Mouse (Mus musculus): ENCODE data around the gene Cd59b.
"Not testable (repeated sequence)": the region's sequence is repeated elsewhere in the genome, so short reads cannot be mapped to it uniquely, and the experiment has no call there.

The Cd59b gene

GRCm38 (mm10) chr2:104065526-104065925, 4.1 kb upstream of the Cd59b start, which contains the start of gene Gm10912:
Gene Gm10912, plus strand, starts transcription at chr2:104065826.
- DNase-seq (ENCODE audit: extremely low spot score), result not testable (repeated sequence)

DNA sequence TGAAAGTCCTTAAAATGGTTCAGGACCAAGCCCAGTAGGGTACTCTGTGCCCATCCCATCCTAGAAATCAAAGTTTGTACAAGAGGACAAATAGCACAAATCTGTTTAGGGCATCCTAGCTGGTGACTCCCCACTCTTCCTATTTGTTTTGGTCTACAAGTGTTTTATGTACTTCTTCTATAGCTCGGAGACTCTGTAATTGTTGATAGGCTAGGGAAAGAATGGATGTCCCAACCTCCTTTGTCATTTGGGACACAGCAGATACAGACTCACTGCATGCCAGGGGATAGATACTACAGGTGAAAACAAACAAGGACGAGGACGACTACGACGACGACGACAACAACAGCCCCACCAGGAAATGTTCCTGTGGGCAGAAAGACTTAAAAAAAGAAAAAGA, 1.2 kb upstream of the Cd59b start, which contains the start of gene Gm10799:
Gene Gm10799, minus strand, starts transcription at position 101 of the 400 bp plus-strand sequence.
- DNase-seq (ENCODE audit: extremely low spot score), result not testable (repeated sequence)

- not testable (repeated sequence) for DNase-seq (ENCODE audit: extremely low spot score)
These were observed 8.6 kb downstream of the Cd59b start for GRCm38 (mm10) chr2:104078285-104078684.

GRCm38 (mm10) chr2:104081436-104082050, 11.9 kb downstream of the Cd59b start:
- DNase-seq (ENCODE audit: extremely low spot score), result not testable (repeated sequence)

DNA sequence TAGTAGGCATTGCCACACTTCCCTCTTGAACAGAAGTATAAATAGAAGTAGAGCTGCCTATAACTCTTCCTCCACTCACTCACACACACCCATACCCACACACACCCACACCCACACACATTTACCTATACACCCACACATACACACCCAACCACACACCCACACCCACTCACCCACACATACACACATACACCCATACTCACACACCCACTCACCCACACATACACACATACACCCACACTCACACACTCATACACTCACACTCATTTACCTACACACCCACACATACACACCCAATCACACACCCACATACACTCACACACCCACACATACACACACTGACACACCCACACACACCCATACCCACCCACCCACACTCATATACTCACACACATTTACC, 12.8 kb downstream of the Cd59b start:
- no peak for DNase-seq (ENCODE audit: extremely low spot score)

- DNase-seq (ENCODE audit: extremely low spot score), result not testable (repeated sequence)
These were observed 14.4 kb downstream of the Cd59b start for GRCm38 (mm10) chr2:104084027-104084426.

GRCm38 (mm10) chr2:104087562-104087961, 17.9 kb downstream of the Cd59b start:
- DNase-seq (ENCODE audit: extremely low spot score), result not testable (repeated sequence)

DNA sequence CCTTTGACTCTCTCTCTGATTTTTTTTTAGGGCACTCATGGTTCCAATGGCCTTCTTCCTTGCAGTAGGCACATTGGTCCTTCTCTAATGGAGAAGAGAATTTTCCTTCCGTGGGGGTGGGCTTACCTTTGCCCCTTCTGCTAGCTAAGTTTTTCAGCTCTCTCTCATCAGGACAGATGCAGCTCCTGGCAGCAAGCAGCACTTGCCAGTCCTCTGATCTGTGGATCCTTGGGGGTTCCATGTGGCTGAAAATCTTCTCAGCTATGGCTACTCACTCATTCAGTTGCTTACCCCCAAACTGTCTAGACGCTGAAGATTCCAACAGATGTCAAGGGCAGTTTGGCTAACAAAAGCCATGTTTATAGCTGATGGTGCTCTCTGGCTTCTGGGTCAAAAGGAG, 23.7 kb downstream of the Cd59b start:
- no peak for DNase-seq (ENCODE audit: extremely low spot score)

GRCm38 (mm10) chr2:104095741-104096213, 26.1 kb downstream of the Cd59b start, which contains the start of gene Cd59a:
Gene Cd59a, plus strand, starts transcription at chr2:104095801.
- DNase-seq (ENCODE audit: extremely low spot score), result peak; percentile 85

GRCm38 (mm10) chr2:104096256-104096655, 26.6 kb downstream of the Cd59b start:
- DNase-seq (ENCODE audit: extremely low spot score), result no peak

DNA sequence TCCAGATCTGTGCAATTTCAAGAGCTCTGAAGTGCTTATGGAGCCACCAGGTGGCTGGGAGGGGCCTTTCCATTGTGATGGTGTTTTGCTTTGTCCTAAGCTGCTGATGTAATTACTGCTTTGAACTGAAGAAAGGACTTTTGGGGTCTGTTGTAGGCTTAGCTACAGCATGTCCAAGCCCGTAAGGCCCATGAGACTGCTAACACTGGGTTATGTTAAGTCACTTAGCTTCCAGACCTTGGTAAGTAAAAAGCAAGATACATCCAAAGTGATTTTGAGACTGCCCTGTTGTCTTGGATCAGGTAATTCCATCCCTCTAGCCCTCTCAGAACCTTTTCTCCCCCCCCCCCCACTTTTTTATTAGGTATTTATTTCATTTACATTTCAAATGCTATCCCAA, 27.1 kb downstream of the Cd59b start:
- DNase-seq (ENCODE audit: extremely low spot score), result not testable (repeated sequence)

GRCm38 (mm10) chr2:104097396-104097795, 27.7 kb downstream of the Cd59b start:
- not testable (repeated sequence) for DNase-seq (ENCODE audit: extremely low spot score)

- DNase-seq (ENCODE audit: extremely low spot score), result no peak
These were observed 29.0 kb downstream of the Cd59b start for GRCm38 (mm10) chr2:104098529-104099230.

- no peak for DNase-seq (ENCODE audit: extremely low spot score)
These were observed 29.6 kb downstream of the Cd59b start for GRCm38 (mm10) chr2:104099231-104099585.

DNA sequence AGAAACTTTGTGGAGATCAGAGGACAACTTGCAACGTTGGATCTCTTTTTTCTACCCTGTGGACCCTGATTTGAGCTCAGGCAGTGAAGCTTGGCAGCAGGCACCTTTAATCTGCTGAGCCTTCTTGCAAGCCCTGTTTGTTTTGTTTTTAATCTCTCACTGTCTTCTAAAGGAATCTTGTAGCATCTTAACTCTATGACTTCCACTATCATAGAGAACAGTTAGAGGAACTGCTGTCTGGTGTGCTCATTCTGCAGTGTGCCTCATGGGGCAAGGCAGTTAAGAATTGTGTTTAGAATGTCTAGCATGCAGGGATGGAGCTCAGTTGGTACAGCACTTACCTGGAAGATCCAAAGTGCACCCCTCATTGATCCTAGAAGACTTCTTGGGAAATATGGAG, 30.3 kb downstream of the Cd59b start:
- DNase-seq (ENCODE audit: extremely low spot score), result no peak

DNA sequence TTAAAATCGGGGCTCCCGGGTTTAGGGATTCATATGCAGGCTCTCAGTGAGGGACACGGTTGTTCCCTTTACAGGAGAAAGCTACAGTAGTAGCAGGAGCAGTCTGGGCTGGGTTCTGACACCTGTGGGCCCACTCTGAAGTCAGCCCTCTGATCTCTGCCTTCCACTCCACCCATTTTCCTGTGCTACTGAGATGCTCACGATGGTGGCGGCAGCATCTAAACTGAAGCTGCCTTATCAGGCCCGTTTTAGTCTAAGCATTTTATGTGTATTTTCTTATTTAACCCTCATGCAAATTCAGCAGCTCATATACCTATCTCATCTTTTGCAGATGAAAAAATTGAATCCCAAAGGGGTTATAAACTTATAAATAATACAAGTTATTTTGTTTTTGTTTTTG, 35.2 kb downstream of the Cd59b start:
- DNase-seq (ENCODE audit: extremely low spot score), result no peak

DNA sequence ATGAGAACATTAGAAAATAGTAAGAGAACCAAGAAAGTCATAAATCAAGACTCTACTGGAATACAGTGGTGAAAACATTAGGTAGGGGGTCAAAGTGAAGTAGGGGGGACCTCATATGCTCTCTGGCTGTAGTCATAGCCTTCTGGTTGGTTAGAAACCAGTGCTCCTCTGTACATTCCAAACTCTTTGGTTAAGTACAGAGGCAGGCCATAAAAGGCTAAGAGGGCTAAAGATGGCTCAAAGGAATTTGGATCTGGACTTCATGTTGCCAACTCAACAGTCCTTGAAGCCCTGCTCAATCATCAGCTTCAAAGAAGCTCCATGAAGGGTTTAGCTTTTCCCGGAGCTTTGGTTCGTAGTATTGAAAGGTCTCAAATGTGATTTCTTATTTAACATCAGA, 39.4 kb downstream of the Cd59b start:
- not testable (repeated sequence) for DNase-seq (ENCODE audit: extremely low spot score)

DNA sequence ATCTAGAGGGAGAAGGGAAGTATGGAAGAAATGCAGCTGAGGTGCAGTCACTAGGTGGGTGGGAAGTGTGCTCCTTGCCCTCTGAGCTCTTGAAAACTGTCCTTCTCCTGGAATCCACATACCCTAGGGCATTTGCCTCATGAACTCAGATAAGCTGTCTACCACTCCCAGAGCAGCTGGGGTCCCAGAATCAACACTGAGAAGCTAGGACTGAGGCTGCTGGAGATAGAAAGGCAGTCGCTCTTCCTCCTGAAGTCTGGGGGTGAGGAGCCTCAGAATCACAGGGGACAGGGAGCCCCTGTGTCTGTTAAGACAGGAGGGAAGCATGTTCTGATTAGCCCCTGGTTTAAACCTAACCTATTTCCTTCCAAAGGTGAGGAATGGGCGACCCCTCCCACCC, 39.9 kb downstream of the Cd59b start:
- DNase-seq (ENCODE audit: extremely low spot score), result no peak

DNA sequence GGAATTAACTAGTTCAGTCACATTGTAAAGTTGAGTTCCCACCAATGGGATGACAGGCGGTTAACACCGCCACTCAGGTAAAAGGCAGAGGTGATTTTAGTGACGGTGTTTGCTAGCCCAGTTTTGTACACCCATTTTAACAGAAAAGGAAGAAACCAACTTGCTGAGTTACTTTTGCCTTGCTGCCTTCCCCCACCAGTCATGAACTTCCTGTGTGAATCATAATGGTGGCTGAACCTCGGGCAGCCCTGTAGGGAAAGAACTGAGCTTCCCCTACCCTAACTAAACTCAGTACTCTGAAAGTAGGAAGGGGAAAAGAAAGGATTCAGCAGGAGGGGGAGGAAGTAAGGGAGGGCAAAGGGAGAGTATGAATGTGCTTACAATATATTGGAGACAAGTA, 40.4 kb downstream of the Cd59b start:
- DNase-seq (ENCODE audit: extremely low spot score), result no peak

DNA sequence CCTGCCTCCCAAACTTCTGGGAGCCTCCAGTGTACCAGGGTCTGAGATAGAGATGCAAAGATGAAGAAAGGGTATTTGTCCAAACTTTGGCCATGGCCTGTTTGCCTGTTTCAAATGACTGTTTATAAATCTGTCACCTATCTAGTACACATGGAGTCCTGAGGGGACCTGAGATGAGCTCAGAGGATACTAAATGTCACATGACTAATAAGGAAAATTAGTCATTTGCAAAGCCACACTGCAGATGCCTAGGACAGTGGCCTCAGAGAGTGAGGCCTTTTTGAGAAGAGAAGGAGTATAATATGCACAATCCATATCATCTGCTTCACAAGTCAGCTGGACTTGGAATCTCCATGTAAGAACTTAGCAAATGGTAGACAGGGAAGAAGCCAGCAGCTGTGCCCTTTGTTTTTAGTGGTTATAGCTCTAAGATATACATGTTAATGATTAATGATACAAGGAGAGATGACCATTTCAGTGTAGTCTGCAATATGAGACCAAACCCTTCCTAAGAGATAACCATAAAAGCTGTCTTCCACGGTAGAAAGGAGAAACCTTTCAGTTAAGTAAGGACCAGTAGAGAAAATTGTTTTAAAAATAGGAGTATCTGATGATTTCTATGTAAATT, 41.6 kb downstream of the Cd59b start:
- DNase-seq (ENCODE audit: extremely low spot score), result not testable (repeated sequence)

- DNase-seq (ENCODE audit: extremely low spot score), result not testable (repeated sequence)
These were observed 43.9 kb downstream of the Cd59b start for GRCm38 (mm10) chr2:104113563-104113962.

- DNase-seq (ENCODE audit: extremely low spot score), result no peak
These were observed 45.2 kb downstream of the Cd59b start for GRCm38 (mm10) chr2:104114898-104115297.

DNA sequence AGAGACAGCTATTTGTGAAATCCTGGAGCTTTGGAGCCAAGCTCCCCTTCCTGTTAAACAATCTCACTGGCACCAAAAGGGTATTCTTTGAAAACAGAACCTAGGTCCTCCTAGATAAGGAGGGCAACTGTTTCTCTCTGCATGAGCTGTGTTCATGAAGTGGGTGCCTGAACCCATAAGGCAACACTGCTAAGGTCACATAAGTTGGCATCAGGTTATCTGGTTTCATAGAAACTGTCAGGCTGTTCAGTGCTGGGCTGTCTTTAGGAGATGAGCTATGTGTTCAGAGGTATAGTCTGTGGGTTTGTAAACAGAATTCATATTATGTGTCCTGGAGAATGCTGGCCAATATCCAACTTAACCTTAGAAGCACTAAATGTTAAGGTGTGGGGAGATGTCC, 47.5 kb downstream of the Cd59b start:
- not testable (repeated sequence) for DNase-seq (ENCODE audit: extremely low spot score)

Data from embryo, embryonic 9.5 days (tissue).